Mouse (Mus musculus) right cerebral cortex, postnatal 4 days (tissue): ENCODE measurements around the gene Dynlt3.
"Not testable (repeated sequence)": the region's sequence is repeated elsewhere in the genome, so short reads cannot be mapped to it uniquely, and the experiment has no call there.

Experiments
- DNase-seq: peaks from one replicate; pipeline ENCODE4 v3.0.0-alpha.2; 2022

Gene Dynlt3

DNA sequence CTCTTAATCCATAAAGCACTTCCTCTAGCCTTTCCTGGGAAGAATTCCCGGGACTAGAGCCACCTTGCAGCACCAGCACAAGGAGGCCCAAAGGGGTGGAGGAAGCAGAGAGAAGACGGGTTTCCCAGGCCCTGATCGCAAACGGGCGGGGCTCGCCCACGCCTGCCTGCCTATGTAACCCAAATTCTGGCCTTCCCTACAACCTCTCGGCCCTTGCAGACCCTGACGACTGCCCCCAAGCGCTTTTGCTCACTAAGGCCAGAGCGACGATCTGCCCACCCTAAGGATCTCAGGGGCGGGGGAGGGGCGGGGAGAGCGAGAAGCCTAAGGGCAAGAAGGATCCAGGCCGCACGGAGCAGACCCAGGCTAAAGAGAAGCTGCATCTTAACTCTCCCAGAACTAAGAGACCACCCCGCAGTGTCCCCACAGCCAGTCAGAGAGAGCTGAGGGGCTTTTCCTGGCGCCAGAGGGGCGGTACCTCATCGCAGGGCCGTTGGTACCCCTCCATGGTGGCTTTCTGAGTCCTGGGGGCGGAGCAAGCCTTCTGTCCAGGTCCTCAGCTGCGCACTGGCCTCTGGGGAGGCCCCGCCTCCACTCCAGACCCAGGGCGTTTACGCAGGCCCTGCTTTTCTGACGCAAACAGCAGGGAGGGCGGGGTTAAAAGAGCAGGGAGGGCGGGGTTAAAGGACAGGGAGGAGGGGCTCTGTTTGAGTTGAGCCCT is at the start of gene Dynlt3:
Gene Dynlt3 (minus strand): TSS at position 613 of the 721 bp plus-strand sequence.
- peak; percentile 57 for DNase-seq

DNA sequence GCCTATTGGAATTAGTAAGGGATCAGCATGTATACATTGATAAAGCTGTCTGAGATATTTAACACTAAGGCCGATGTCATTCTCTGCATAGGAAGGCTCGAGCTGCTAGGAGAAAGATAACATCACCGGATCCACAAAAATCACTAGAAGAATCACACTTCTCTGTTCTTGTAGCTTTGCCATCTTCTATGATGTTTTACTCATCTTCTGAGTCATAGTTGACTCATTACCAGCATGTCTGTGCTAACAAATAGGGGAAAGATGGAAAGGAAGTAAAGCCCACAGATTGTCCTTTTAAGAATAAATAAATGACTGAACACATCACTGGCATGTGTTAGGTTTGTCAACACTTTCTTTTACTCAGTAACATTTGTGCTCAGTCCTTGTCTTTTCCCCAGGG is 37.0 kb upstream of the Dynlt3 start:
- no peak for DNase-seq

- DNase-seq = no peak
Measured at GRCm38 (mm10) chrX:9695997-9696396, 33.2 kb upstream of the Dynlt3 start.

DNA sequence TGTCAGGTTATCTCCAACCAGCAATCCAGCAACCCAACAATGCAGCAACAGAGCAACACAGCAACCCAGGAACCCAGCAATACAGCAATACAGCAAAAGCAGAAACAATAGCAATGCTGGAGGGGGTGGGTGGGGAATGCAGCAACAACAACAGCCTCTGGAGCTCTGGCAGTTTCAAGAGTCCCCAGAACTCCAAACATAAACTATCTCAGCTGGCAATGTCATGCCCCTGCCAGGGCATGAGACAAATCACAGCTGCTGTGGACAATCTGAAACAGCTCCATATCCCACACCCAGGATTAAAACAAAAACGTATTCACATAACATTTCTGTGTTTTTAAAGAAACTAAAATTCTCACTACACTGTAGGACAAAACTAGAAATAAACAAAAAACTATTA is 9.2 kb upstream of the Dynlt3 start:
- DNase-seq = no peak

DNA sequence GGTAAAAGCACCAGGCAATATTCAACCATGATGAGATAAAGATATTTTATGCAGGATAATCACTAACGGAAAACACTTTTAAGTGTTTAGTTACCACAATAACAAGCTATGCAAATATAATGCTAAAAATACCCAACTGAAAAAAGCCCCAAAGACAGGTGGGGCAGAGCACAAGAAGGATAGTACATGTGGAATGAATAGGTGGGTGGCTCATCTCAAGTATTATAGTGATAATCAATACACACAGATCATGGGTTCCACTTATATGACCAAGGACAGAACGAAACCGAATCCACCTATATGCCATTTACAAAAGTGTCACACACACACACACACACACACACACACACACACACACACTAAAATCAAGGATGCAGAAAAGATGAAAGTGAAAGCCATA is 8.6 kb upstream of the Dynlt3 start:
- no peak for DNase-seq

DNA sequence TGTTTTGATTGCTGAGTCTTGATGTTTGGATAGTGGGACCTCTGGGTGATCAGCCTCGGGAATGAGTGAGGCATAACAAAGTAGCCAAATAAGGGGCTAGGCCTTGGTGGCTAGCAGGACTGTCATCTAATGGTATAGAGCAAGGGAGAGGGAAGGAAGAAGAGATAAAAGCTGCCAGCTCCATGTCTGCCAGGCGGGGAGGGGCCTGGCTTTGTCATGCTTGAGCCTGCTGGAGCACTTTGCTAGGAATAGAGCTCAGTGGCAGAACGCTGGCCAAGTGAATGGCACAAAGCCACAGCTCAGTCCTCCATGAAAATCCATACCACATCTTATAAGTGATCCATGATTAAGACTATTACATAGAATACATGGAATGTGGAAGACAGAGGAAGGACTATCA is 10.0 kb downstream of the Dynlt3 start:
- DNase-seq = no peak

DNA sequence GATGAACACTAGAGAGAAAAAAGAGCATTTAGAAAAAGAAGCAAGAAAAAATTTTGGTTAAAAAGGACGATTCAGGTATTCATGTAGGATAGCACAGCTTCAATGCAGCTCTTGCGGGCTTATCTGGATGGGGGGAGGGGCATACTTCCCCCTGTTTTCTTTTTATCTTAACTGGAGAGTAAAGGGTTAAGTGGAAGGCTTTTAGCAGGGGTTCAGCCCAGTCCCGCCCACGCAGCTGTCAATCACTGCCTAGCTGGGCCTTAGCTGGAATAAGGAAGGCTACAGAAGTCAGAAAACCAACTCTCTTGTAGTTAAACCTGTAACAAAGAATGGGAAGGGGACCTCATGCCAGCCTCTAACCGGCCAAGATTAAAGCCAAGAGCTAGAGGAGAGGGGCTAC is 22.2 kb downstream of the Dynlt3 start:
- DNase-seq = not testable (repeated sequence)

GRCm38 (mm10) chrX:9640126-9640525 is 22.7 kb downstream of the Dynlt3 start:
- not testable (repeated sequence) for DNase-seq
